Mouse (Mus musculus): ENCODE data around the gene Drd2.

GRCm38 (mm10) chr9:49452396-49452795, 112.0 kb downstream of the Drd2 start:
- TF ChIP-seq CTCF (IDR thresholded peaks at IDR 0.05; ENCODE audit: borderline replicate concordance, insufficient read depth, low read length): no peak
- TF ChIP-seq POLR2A (IDR thresholded peaks at IDR 0.05; ENCODE audit: low read depth, low read length): no peak
